Mouse (Mus musculus) neural tube, embryonic 11.5 days (tissue): ENCODE measurements around the gene Lins1. TPM values are rescaled to one million over a fixed set of nuclear protein-coding genes. Genes with fewer than 3 reads are reported as not detected.
A peak's percentile ranks its signal among the peaks of the same experiment; 100 is the strongest.

Source experiments
- ATAC-seq: fragments of 200-750 bp; cut with Nextera tagmentation; 2 replicates; pipeline ENCODE4 v1.8.0; 2017; ENCODE audit warnings: moderate number of reproducible peaks, mild to moderate bottlenecking, moderate TSS enrichment, moderate library complexity; ENCODE audit not compliant: insufficient read depth, low FRiP score, low TSS enrichment
- DNase-seq: peaks from one replicate; pipeline ENCODE4 v3.0.0-alpha.2; 2015; ENCODE audit warnings: low spot score
- H3K27ac ChIP-seq: fragments of 300-500 bp; sonication (generic); 2 replicates; pipeline ENCODE4 v1.5.1; 2014; ENCODE audit warnings: low read depth, mild to moderate bottlenecking, low read length
- H3K27me3 ChIP-seq: fragments of 300-500 bp; sonication (generic); 2 replicates; pipeline ENCODE4 v1.6.1; 2014; ENCODE audit warnings: mild to moderate bottlenecking, low read length, mixed read lengths; ENCODE audit not compliant: control insufficient read depth, insufficient read depth
- H3K36me3 ChIP-seq: fragments of 300-500 bp; sonication (generic); 2 replicates; pipeline ENCODE4 v1.6.1; 2014; ENCODE audit warnings: mild to moderate bottlenecking, low read length, moderate library complexity, mixed read lengths; ENCODE audit not compliant: control insufficient read depth, insufficient read depth
- H3K4me1 ChIP-seq: fragments of 300-500 bp; sonication (generic); 2 replicates; pipeline ENCODE4 v1.6.1; 2014; ENCODE audit warnings: low read length, mixed read lengths; ENCODE audit not compliant: control insufficient read depth, insufficient read depth
- H3K4me2 ChIP-seq: fragments of 300-500 bp; sonication (generic); 2 replicates; pipeline ENCODE4 v1.6.1; 2014; ENCODE audit warnings: low read depth, mild to moderate bottlenecking, moderate library complexity
- H3K4me3 ChIP-seq: fragments of 300-500 bp; sonication (generic); 2 replicates; pipeline ENCODE4 v1.5.1; 2014; ENCODE audit warnings: low read depth, low read length
- H3K9ac ChIP-seq: fragments of 300-500 bp; sonication (generic); 2 replicates; pipeline ENCODE4 v1.6.1; 2014; ENCODE audit warnings: mild to moderate bottlenecking, low read length
- H3K9me3 ChIP-seq: fragments of 300-500 bp; sonication (generic); 2 replicates; pipeline ENCODE4 v1.6.1; 2016; ENCODE audit warnings: low read length; ENCODE audit not compliant: control insufficient read depth
- WGBS: fragments of 180-500 bp; shearing (Covaris S2); extraction: QIAGEN DNeasy Blood & Tissue Kit; methylation state at CpG from one replicate; pipeline ENCODE4 v1.1.7; 2014; 5-methylcytosine and 5-hydroxymethylcytosine counted together
- polyA plus RNA-seq: library from polyadenylated mRNA; unstranded; fragments of >200 nt; fragmentation: Nextera tagmentation; extraction: Ambion mirVana; gene quantifications from 2 replicates; pipeline ENCODE4 v1.2.1, GENCODE M21; 2014

The Lins1 gene
- polyA plus RNA-seq, 1 experiment from 2014 or later: 29.1 TPM

DNA sequence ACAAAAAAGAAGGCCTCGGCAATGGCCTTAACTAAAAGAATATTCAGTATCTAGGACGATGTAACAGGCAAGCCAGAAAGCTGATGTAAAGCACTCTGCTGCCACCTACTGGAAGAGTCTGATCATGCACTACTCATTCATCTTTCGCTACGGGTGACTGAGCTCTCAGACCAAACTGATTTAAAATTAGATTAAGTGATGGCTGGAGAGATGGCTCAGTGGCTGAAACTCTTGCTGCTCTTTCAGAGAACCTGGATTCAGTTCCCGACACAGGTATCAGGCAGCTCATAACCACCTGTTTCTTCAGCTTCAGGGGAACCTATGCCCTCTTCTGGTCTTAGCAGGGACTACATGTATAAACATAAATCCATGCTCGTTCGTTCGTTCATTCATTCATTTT, 28.1 kb upstream of the Lins1 start:
- Histone ChIP-seq H3K9me3 (no peaks in the 10 kb centered on the region), H3K9ac (no peak overlapping the region), H3K27ac (no peak overlapping the region), H3K4me1 (no peaks in the 10 kb centered on the region), H3K27me3 (no peaks in the 10 kb centered on the region), H3K4me3 (no peak overlapping the region), H3K36me3 (peaks cover 3% of the 10 kb centered on the region; the same call in 1 of the 2 replicates), H3K4me2 (no peak overlapping the region)
- ATAC-seq (no peak), DNase-seq (peak; percentile 79)
- 31% methylated on average over 8 of the region's 8 CpGs for WGBS

DNA sequence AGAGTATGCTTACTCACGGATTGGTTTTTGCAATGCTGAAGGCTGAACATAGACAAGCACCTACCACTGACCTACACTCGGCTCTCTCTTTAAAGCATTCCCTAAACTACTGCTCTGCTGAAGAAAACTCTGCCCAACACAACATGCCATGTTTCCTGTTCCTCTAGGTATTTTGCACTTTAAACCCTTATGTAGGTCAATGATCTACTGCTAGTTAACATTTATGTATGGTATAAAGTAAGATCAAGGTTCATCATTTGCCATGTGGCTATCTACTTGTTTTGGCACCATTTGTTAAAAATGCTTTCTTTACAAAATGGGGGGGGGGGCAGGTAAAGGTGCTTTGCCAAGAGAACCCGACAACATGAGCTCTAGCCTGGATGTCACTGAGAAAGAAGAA, 26.1 kb upstream of the Lins1 start:
- H3K27me3 ChIP-seq: no peaks in the 10 kb centered on the region
- DNase-seq: no peak
- H3K9me3 ChIP-seq: no peaks in the 10 kb centered on the region
- no peak overlapping the region for H3K4me3 ChIP-seq
- H3K4me2 ChIP-seq: no peak overlapping the region
- no peak overlapping the region for H3K27ac ChIP-seq
- peaks cover 3% of the 10 kb centered on the region; the same call in 1 of the 2 replicates for H3K36me3 ChIP-seq
- ATAC-seq: no peak
- no peaks in the 10 kb centered on the region for H3K4me1 ChIP-seq
- 87% methylated on average over 3 of the region's 3 CpGs for WGBS
- H3K9ac ChIP-seq: no peak overlapping the region

DNA sequence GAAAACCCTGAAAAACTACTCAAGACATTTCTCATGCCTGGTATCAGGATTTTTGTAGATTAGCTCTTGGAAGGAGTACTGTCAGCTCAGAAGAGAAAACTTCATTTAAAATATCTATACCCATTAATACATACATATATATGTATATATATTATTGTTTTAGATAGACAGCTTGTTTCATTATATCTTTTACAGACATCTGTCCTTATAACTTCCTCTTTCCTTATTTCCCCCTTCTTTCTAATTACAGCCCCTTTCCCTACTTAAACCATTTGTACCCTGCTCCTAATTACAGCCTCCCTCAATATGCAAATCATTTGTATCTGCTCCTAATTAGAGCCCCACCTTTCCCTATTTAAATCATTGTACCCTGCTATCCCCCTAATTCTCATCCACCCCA, 22.6 kb upstream of the Lins1 start:
- DNase-seq: no peak
- no peak for ATAC-seq
- Histone ChIP-seq H3K4me1 (no peaks in the 10 kb centered on the region), H3K9me3 (no peaks in the 10 kb centered on the region), H3K27me3 (no peaks in the 10 kb centered on the region), H3K4me2 (no peak overlapping the region), H3K27ac (no peak overlapping the region), H3K9ac (no peak overlapping the region), H3K36me3 (peaks cover 5% of the 10 kb centered on the region), H3K4me3 (no peak overlapping the region)

DNA sequence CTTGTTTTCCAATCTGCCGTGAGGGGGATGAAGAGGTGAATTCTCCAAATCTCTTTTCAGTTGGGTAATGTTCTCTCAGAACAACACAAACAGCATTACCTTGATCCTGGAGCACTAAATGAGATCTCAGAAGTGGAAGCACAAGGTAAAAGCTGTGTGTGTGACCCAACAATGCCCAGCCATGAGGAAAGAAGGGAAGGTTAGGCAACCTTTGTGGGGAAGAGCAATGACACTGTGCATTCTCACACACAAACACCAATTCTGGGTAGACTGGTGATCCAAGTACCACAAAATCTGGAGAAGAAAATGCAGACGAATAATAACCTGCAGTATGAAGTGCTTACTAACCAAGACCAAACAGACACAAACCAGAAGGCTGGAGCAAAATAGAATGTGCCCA, 13.9 kb upstream of the Lins1 start:
- peaks cover 16% of the 10 kb centered on the region for H3K36me3 ChIP-seq
- WGBS: 93% methylated on average over 2 of the region's 2 CpGs
- no peak for DNase-seq

DNA sequence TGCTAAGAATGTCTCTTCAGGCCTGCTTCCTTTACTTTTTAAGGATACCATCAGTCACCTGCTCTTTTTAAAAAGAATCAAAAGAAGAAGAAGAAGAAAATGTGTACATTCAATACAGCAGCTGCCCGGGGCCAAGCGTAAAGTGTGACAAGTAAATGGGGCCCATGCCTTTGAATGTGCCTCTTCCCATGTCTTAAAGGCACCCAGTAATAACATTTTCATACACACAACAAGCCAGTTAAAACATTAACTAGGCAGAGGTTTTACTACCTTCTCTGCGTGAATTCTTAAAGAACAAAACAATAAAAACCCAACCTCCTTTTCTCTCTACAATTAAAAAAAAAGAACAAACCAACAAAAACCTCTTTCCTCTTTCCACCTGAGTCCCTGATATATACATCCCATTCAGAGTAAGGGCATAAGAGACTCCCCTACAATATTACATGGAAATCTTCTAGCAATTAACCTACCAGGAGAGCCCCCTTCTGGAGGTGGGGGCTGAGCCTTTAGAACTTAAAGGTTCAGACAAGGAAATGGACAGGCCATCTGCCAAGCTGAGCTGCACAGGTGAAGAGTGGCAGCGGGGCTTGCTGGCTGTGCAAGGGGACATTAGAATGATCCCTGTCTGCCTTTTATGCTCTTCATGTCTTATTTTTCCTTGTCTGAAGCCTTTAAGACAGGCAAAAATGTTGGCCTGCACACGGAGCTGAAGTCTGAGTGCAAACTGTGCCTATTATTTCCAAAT, 7.4 kb upstream of the Lins1 start:
- no peak for ATAC-seq
- WGBS: 80% methylated on average over 5 of the region's 5 CpGs
- DNase-seq: no peak
- Histone ChIP-seq H3K36me3 (peaks cover 3% of the 10 kb centered on the region; the same call in 1 of the 2 replicates), H3K4me2 (no peak overlapping the region), H3K4me3 (no peak overlapping the region), H3K9me3 (no peaks in the 10 kb centered on the region), H3K9ac (no peak overlapping the region), H3K27me3 (no peaks in the 10 kb centered on the region), H3K4me1 (no peaks in the 10 kb centered on the region), H3K27ac (no peak overlapping the region)

More for the DNA sequence above, 13.9 kb upstream of the Lins1 start:
- Histone ChIP-seq H3K4me1 (no peaks in the 10 kb centered on the region), H3K4me3 (no peak overlapping the region), H3K4me2 (no peak overlapping the region), H3K27me3 (no peaks in the 10 kb centered on the region), H3K27ac (no peak overlapping the region), H3K9me3 (no peaks in the 10 kb centered on the region), H3K9ac (no peak overlapping the region)
- ATAC-seq: no peak

DNA sequence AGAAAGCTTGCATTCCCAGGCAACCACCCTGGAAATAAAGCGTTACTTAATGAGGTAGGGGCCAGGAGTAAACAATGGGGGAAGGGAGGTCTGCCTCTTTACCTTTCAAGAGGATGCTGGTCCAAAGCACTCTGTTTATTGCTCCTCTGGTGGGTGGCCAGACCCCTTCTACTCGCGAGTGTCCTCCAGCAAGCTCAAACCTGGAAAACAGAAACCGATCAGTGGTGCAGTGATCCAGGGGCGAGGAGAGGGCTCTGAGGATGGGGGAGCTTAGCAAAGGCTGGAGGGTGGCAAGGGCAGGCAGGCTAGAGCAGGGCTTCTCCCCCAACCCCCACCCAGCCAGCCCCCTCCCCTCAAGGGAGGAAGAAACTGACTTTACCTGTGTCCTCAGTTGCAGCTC, 968 bp upstream of the Lins1 start:
- no peak overlapping the region for H3K27ac ChIP-seq
- peaks cover 10% of the 10 kb centered on the region; the same call in 1 of the 2 replicates for H3K4me1 ChIP-seq
- WGBS: 4% methylated on average over 5 of the region's 5 CpGs
- peak; percentile 12 for DNase-seq
- peak overlapping the region; percentile 92 for H3K4me2 ChIP-seq
- peak; percentile 7 for ATAC-seq
- no peaks in the 10 kb centered on the region for H3K9me3 ChIP-seq
- peak overlapping the region; percentile 70 for H3K4me3 ChIP-seq
- H3K27me3 ChIP-seq: no peaks in the 10 kb centered on the region
- peak overlapping the region; percentile 75 for H3K9ac ChIP-seq
- H3K36me3 ChIP-seq: no peaks in the 10 kb centered on the region

DNA sequence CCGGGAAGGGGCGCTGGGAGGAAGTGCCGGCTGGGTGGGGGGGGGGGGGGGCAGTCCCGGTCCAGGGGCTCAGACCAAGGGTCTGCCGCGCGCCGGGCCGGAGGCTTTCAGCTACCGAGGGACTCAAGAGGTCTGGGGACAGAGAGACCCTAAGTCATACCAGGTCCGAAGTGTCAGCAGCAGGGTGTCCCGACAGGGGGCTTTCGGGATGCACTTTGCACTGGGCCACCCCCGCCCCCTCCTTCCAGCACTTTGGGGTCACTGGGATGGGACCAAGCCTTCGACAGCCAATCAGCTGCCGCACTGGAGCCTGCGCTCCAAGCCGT, 432 bp upstream of the Lins1 start, which contains the start of gene Asb7:
Gene Asb7, minus strand, starts transcription at position 303 of the 326 bp plus-strand sequence.
- no peak; the same call in 1 of the 2 replicates for ATAC-seq

DNA sequence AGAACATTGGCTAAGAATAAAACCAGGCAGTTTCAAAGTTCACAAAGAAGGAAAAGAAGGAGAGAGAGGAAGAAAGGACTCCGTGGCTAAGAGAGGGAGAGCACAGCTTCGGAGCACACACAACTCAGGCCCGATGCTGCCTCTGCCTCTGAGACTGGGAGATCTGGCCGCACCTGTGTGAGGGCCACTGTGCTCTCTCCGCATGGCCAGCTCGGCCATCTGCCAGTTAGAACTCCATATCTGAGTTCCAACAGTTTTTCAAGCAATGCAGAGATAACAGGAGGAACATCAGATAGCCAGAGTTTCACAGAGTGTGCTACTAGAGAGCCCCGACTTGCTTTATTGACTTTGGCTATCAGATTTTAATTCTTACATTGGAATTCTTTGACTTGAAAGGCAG, 4.8 kb downstream of the Lins1 start:
- H3K36me3 ChIP-seq: no peaks in the 10 kb centered on the region
- ATAC-seq (no peak), DNase-seq (no peak)
- H3K9ac ChIP-seq: no peak overlapping the region
- no peak overlapping the region for H3K27ac ChIP-seq
- H3K27me3 ChIP-seq: no peaks in the 10 kb centered on the region
- no peak overlapping the region for H3K4me3 ChIP-seq
- 0 out of 2 replicates have a peak, but pooled peaks cover 4% of the 10 kb centered on the region for H3K4me1 ChIP-seq
- 80% methylated on average over 7 of the region's 7 CpGs for WGBS
- H3K4me2 ChIP-seq: no peak overlapping the region
- H3K9me3 ChIP-seq: no peaks in the 10 kb centered on the region

More for the DNA sequence above, 432 bp upstream of the Lins1 start, which contains the start of gene Asb7:
- H3K36me3 ChIP-seq: no peaks in the 10 kb centered on the region
- WGBS: 0% methylated on average over 11 of the region's 18 CpGs
- H3K27ac ChIP-seq: peak within 1 kb of the TSS; percentile 85
- H3K4me2 ChIP-seq: peak within 1 kb of the TSS; percentile 92
- H3K9ac ChIP-seq: peak within 1 kb of the TSS; percentile 82
- H3K9me3 ChIP-seq: no peaks in the 10 kb centered on the region
- no peaks in the 10 kb centered on the region for H3K27me3 ChIP-seq
- DNase-seq: no peak
- H3K4me3 ChIP-seq: peak within 1 kb of the TSS; percentile 70
- peaks cover 10% of the 10 kb centered on the region; the same call in 1 of the 2 replicates for H3K4me1 ChIP-seq

DNA sequence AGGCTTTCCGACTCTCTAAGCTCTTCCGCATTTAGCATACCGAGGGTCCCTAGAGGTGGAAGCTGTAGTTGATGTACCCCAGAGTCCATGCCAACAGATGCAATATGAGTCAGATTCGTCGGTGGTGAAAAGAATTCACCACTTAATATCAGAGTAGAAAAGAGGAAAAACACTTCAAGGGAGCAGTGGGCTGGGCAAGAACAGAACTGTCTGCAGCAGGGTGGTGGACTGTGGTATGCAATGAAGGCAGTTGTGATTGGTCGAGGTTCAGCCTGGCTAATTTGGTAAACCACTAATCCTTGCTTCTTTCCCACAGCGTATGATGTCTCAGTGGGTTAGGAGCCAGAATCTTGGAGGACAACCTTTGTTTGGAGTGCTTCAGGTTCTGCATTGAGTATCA, 13.0 kb downstream of the Lins1 start:
- 94% methylated on average over 7 of the region's 7 CpGs for WGBS
- Histone ChIP-seq H3K4me2 (no peak overlapping the region), H3K9ac (no peak overlapping the region), H3K27me3 (no peaks in the 10 kb centered on the region), H3K4me3 (no peak overlapping the region), H3K27ac (no peak overlapping the region), H3K4me1 (no peaks in the 10 kb centered on the region), H3K9me3 (no peaks in the 10 kb centered on the region), H3K36me3 (0 out of 2 replicates have a peak, but pooled peaks cover 3% of the 10 kb centered on the region)
- DNase-seq (no peak), ATAC-seq (no peak)
